Mouse (Mus musculus): ENCODE results near the gene Matn4. TPM values are rescaled to one million over a fixed set of nuclear protein-coding genes. Genes with fewer than 3 reads are reported as not detected.

The Matn4 gene
- total and polyA plus RNA-seq, 2 experiments from 2014 or later = 1.1 to 1.7 TPM

GRCm38 (mm10) chr2:164386953-164387352 lies 18.0 kb downstream of the Matn4 start:
- ATAC-seq (ENCODE audit: insufficient read depth, low read depth) (no peak), DNase-seq (ENCODE audit: low spot score) (no peak)
- Histone ChIP-seq H3K4me1 (ENCODE audit: control insufficient read depth, insufficient read depth) (0 out of 2 replicates have a peak, but pooled peaks cover 7% of the 10 kb centered on the region), H3K36me3 (replicated peaks; ENCODE audit: control insufficient read depth, insufficient read depth, low read length) (no peaks in the 10 kb centered on the region), H3K4me3 (ENCODE audit: low read depth, low read length) (no peak overlapping the region), H3K4me2 (ENCODE audit: low read depth, low read length) (no peak overlapping the region), H3K27me3 (ENCODE audit: control insufficient read depth, insufficient read depth, low read length) (peaks cover 25% of the 10 kb centered on the region), H3K9ac (replicated peaks; ENCODE audit: low read depth, low read length) (no peak overlapping the region), H3K9me3 (replicated peaks; ENCODE audit: control insufficient read depth, low read length) (0 out of 2 replicates have a peak, but pooled peaks cover under 1% of the 10 kb centered on the region), H3K27ac (ENCODE audit: low read depth) (no peak overlapping the region)
- 16% methylated on average over 8 of the region's 8 CpGs for WGBS
- TF ChIP-seq EP300 (IDR thresholded peaks at IDR 0.05; ENCODE audit: low read depth) = no peak
- TF ChIP-seq CTCF (IDR thresholded peaks at IDR 0.05; ENCODE audit: low read depth) = peak; percentile 55

- Histone ChIP-seq H3K9me3 (replicated peaks; ENCODE audit: control insufficient read depth, low read length) (peaks cover 4% of the 10 kb centered on the region; the same call in 1 of the 2 replicates), H3K4me2 (ENCODE audit: low read depth, low read length) (no peak overlapping the region), H3K4me1 (ENCODE audit: control insufficient read depth, insufficient read depth) (0 out of 2 replicates have a peak, but pooled peaks cover 7% of the 10 kb centered on the region), H3K27me3 (ENCODE audit: control insufficient read depth, insufficient read depth, low read length) (peaks cover 25% of the 10 kb centered on the region), H3K9ac (replicated peaks; ENCODE audit: low read depth, low read length) (no peak overlapping the region), H3K4me3 (ENCODE audit: low read depth, low read length) (no peak overlapping the region), H3K27ac (ENCODE audit: low read depth) (no peak overlapping the region), H3K36me3 (replicated peaks; ENCODE audit: control insufficient read depth, insufficient read depth, low read length) (no peaks in the 10 kb centered on the region)
- DNase-seq (ENCODE audit: low spot score) = no peak
- 16% methylated on average over 18 of the region's 18 CpGs for WGBS
- TF ChIP-seq CTCF (IDR thresholded peaks at IDR 0.05; ENCODE audit: low read depth) = no peak
- TF ChIP-seq EP300 (IDR thresholded peaks at IDR 0.05; ENCODE audit: low read depth) = no peak
- peak; percentile 46 for ATAC-seq (ENCODE audit: insufficient read depth, low read depth)
Measured at GRCm38 (mm10) chr2:164385927-164386763, 18.8 kb downstream of the Matn4 start.

- 51% methylated on average over 11 of the region's 11 CpGs for WGBS
- H3K36me3 ChIP-seq (replicated peaks; ENCODE audit: control insufficient read depth, insufficient read depth, low read length) = no peaks in the 10 kb centered on the region
- ATAC-seq (ENCODE audit: insufficient read depth, low read depth) = no peak
Measured at GRCm38 (mm10) chr2:164383656-164384399, 21.1 kb downstream of the Matn4 start.

GRCm38 (mm10) chr2:164382971-164383370 lies 22.0 kb downstream of the Matn4 start:
- 52% methylated on average over 3 of the region's 3 CpGs for WGBS
- Histone ChIP-seq H3K9me3 (replicated peaks; ENCODE audit: control insufficient read depth, low read length) (peaks cover 4% of the 10 kb centered on the region; the same call in 1 of the 2 replicates), H3K27ac (ENCODE audit: low read depth) (no peak overlapping the region), H3K4me3 (ENCODE audit: low read depth, low read length) (no peak overlapping the region), H3K4me1 (ENCODE audit: control insufficient read depth, insufficient read depth) (no peaks in the 10 kb centered on the region), H3K4me2 (ENCODE audit: low read depth, low read length) (no peak overlapping the region), H3K9ac (replicated peaks; ENCODE audit: low read depth, low read length) (no peak overlapping the region), H3K36me3 (replicated peaks; ENCODE audit: control insufficient read depth, insufficient read depth, low read length) (no peaks in the 10 kb centered on the region), H3K27me3 (ENCODE audit: control insufficient read depth, insufficient read depth, low read length) (peaks cover 10% of the 10 kb centered on the region; the same call in 1 of the 2 replicates)
- ATAC-seq (ENCODE audit: insufficient read depth, low read depth) (no peak), DNase-seq (ENCODE audit: low spot score) (no peak)
- TF ChIP-seq CTCF (IDR thresholded peaks at IDR 0.05; ENCODE audit: low read depth) = no peak
- no peak for TF ChIP-seq EP300 (IDR thresholded peaks at IDR 0.05; ENCODE audit: low read depth)

More at GRCm38 (mm10) chr2:164383656-164384399, 21.1 kb downstream of the Matn4 start:
- TF ChIP-seq CTCF (IDR thresholded peaks at IDR 0.05; ENCODE audit: low read depth) = no peak
- no peak for TF ChIP-seq EP300 (IDR thresholded peaks at IDR 0.05; ENCODE audit: low read depth)
- no peak overlapping the region for H3K9ac ChIP-seq (replicated peaks; ENCODE audit: low read depth, low read length)
- DNase-seq (ENCODE audit: low spot score) = no peak
- H3K4me3 ChIP-seq (ENCODE audit: low read depth, low read length) = no peak overlapping the region
- H3K4me2 ChIP-seq (ENCODE audit: low read depth, low read length) = no peak overlapping the region
- no peaks in the 10 kb centered on the region for H3K4me1 ChIP-seq (ENCODE audit: control insufficient read depth, insufficient read depth)
- peaks cover 15% of the 10 kb centered on the region for H3K27me3 ChIP-seq (ENCODE audit: control insufficient read depth, insufficient read depth, low read length)
- H3K9me3 ChIP-seq (replicated peaks; ENCODE audit: control insufficient read depth, low read length) = peaks cover 4% of the 10 kb centered on the region; the same call in 1 of the 2 replicates
- no peak overlapping the region for H3K27ac ChIP-seq (ENCODE audit: low read depth)

- no peaks in the 10 kb centered on the region for H3K4me1 ChIP-seq (ENCODE audit: control insufficient read depth, insufficient read depth)
- H3K4me2 ChIP-seq (ENCODE audit: low read depth, low read length) = no peak overlapping the region
- no peak overlapping the region for H3K27ac ChIP-seq (ENCODE audit: low read depth)
- no peak overlapping the region for H3K9ac ChIP-seq (replicated peaks; ENCODE audit: low read depth, low read length)
- no peak overlapping the region for H3K4me3 ChIP-seq (ENCODE audit: low read depth, low read length)
- no peak for DNase-seq (ENCODE audit: low spot score)
- TF ChIP-seq EP300 (IDR thresholded peaks at IDR 0.05; ENCODE audit: low read depth) = no peak
- no peak for TF ChIP-seq CTCF (IDR thresholded peaks at IDR 0.05; ENCODE audit: low read depth)
- H3K9me3 ChIP-seq (replicated peaks; ENCODE audit: control insufficient read depth, low read length) = peaks cover 4% of the 10 kb centered on the region; the same call in 1 of the 2 replicates
- no peak for ATAC-seq (ENCODE audit: insufficient read depth, low read depth)
- peaks cover 4% of the 10 kb centered on the region; the same call in 1 of the 2 replicates for H3K27me3 ChIP-seq (ENCODE audit: control insufficient read depth, insufficient read depth, low read length)
- 75% methylated on average over 8 of the region's 8 CpGs for WGBS
- no peaks in the 10 kb centered on the region for H3K36me3 ChIP-seq (replicated peaks; ENCODE audit: control insufficient read depth, insufficient read depth, low read length)
Measured at GRCm38 (mm10) chr2:164381726-164382125, 23.2 kb downstream of the Matn4 start.
